Mouse (Mus musculus) kidney, postnatal 0 days (tissue): ENCODE results near the gene Sdr39u1. TPM values are rescaled to one million over a fixed set of nuclear protein-coding genes. Genes with fewer than 3 reads are reported as not detected.

Experiments used
- ATAC-seq: fragments of 200-750 bp; cut with Nextera tagmentation; replicated peaks from 2 replicates; pipeline ENCODE4 v1.8.0; 2017; ENCODE audit warnings: low read depth, moderate number of reproducible peaks, moderate TSS enrichment, moderate library complexity; ENCODE audit not compliant: low FRiP score
- DNase-seq: peaks from one replicate; pipeline ENCODE4 v3.0.0-alpha.2; 2016; ENCODE audit warnings: low spot score
- H3K27ac ChIP-seq: fragments of 300-500 bp; sonication (generic); 2 replicates; pipeline ENCODE4 v1.5.1; 2014; ENCODE audit warnings: mild to moderate bottlenecking
- H3K27me3 ChIP-seq: fragments of 300-500 bp; sonication (generic); 2 replicates; pipeline ENCODE4 v1.6.1; 2014; ENCODE audit warnings: low read length, mixed read lengths; ENCODE audit not compliant: insufficient read depth
- H3K36me3 ChIP-seq: fragments of 300-500 bp; sonication (generic); 2 replicates; pipeline ENCODE4 v1.6.1; 2014; ENCODE audit warnings: low read length, mixed read lengths; ENCODE audit not compliant: insufficient read depth
- H3K4me1 ChIP-seq: fragments of 300-500 bp; sonication (generic); replicated peaks from 2 replicates; pipeline ENCODE4 v1.6.1; 2014; ENCODE audit warnings: antibody characterized with exemption, low read length, mixed read lengths; ENCODE audit not compliant: insufficient read depth
- H3K4me2 ChIP-seq: fragments of 300-500 bp; sonication (generic); 2 replicates; pipeline ENCODE4 v1.6.1; 2014; ENCODE audit warnings: mild to moderate bottlenecking, low read length, moderate library complexity, mixed read lengths
- H3K4me3 ChIP-seq: fragments of 300-500 bp; sonication (generic); replicated peaks from 2 replicates; pipeline ENCODE4 v1.5.1; 2014; ENCODE audit warnings: low read depth, low read length
- H3K9ac ChIP-seq: fragments of 300-500 bp; sonication (generic); 2 replicates; pipeline ENCODE4 v1.6.1; 2014; ENCODE audit warnings: low read depth, low read length
- H3K9me3 ChIP-seq: fragments of 300-500 bp; sonication (generic); replicated peaks from 2 replicates; pipeline ENCODE4 v1.6.1; 2016; ENCODE audit warnings: low read length, inconsistent platforms, mixed read lengths
- CTCF ChIP-seq: IDR thresholded peaks from 2 replicates; pipeline ENCODE4 v1.5.1; 2016; ENCODE audit warnings: antibody characterized with exemption, low read depth, mild to moderate bottlenecking, moderate library complexity
- WGBS: fragments of 180-500 bp; shearing (Covaris S2); extraction: QIAGEN DNeasy Blood & Tissue Kit; methylation state at CpG from one replicate; pipeline ENCODE4 v1.1.7; 2014; 5-methylcytosine and 5-hydroxymethylcytosine counted together
- polyA plus RNA-seq: library from polyadenylated mRNA; unstranded; fragments of >200 nt; fragmentation: Nextera tagmentation; extraction: Ambion mirVana; gene quantifications from 2 replicates; pipeline ENCODE4 v1.2.1, GENCODE M21; 2015

Gene Sdr39u1
- polyA plus RNA-seq, 1 experiment from 2014 or later, result 85.3 TPM

GRCm38 (mm10) chr14:55884713-55885113, 15.4 kb downstream of the Sdr39u1 start, which contains the start of gene Khnyn:
Khnyn (plus strand) TSS chr14:55884947.
- Histone ChIP-seq H3K4me3 (peak within 1 kb of the TSS; percentile 73), H3K9me3 (no peaks in the 10 kb centered on the region), H3K27me3 (no peaks in the 10 kb centered on the region), H3K4me2 (peak within 1 kb of the TSS; percentile 61), H3K36me3 (peaks cover 25% of the 10 kb centered on the region), H3K9ac (peak within 1 kb of the TSS; percentile 87), H3K4me1 (peaks cover 19% of the 10 kb centered on the region), H3K27ac (peak within 1 kb of the TSS; percentile 95)
- DNase-seq, result peak; percentile 98
- under 1% methylated on average over 23 of the region's 30 CpGs for WGBS
- ATAC-seq, result peak; percentile 93
- TF ChIP-seq CTCF, result no peak

DNA sequence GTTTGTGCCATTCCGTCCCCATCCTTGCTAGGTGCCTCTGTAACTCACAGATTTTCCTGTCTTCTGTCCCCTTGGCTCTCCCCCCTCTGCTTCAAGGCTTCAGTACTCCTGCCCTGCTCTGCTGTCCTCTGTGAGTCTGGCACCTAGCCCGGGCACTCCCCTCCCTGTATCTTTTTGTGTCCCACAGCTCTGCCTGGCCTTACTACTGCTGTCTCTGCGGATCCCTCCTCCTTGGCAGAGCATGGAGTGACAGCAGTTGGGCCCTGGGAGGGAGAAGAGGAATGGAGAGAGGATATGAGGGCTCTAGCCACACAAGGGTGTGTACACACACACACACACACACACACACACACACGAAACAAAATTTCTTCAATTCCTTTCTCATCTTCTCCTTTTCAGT, 15.9 kb downstream of the Sdr39u1 start, which contains the start of gene Cbln3:
Gene Cbln3, minus strand, starts transcription at position 227 of the 400 bp plus-strand sequence.
- Histone ChIP-seq H3K4me1 (peaks cover 19% of the 10 kb centered on the region), H3K27me3 (no peaks in the 10 kb centered on the region), H3K4me3 (peak within 1 kb of the TSS; percentile 73), H3K9ac (peak within 1 kb of the TSS; percentile 87), H3K36me3 (peaks cover 21% of the 10 kb centered on the region), H3K27ac (peak within 1 kb of the TSS; percentile 95), H3K9me3 (no peaks in the 10 kb centered on the region), H3K4me2 (peak within 1 kb of the TSS; percentile 61)
- no peak for TF ChIP-seq CTCF
- DNase-seq (peak; percentile 40), ATAC-seq (peak; percentile 15; the same call in 1 of the 2 replicates)
- WGBS, result 35% methylated on average over 4 of the region's 4 CpGs

DNA sequence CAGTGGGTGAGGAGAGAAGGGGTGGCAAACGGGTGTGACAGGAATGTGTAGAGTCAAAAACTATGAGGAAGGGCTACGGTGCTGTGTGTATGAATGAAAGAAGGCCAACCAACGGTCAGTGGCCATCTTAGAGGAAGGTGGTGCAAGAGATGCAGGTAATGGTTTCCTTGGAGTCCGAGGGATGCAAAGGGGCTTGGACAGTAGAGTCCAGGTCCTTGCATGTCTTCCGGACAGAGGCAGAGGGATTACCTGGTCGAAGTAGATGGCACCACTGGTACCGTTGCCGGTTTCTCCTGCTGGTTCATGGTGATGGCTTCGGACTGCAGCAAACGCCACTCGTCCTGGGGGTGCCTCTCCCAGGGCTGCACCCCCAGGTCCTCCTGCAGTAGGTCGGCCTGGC, 16.4 kb downstream of the Sdr39u1 start:
- no peaks in the 10 kb centered on the region for H3K27me3 ChIP-seq
- H3K9ac ChIP-seq, result no peak overlapping the region
- DNase-seq (no peak), ATAC-seq (no peak)
- H3K36me3 ChIP-seq, result peaks cover 16% of the 10 kb centered on the region
- H3K4me2 ChIP-seq, result 0 out of 2 replicates have a peak overlapping the region, but pooled peaks have one; percentile 15
- peak overlapping the region; percentile 95 for H3K27ac ChIP-seq
- TF ChIP-seq CTCF, result no peak
- H3K4me3 ChIP-seq, result no peak overlapping the region
- no peaks in the 10 kb centered on the region for H3K9me3 ChIP-seq
- peaks cover 20% of the 10 kb centered on the region for H3K4me1 ChIP-seq
- 91% methylated on average over 12 of the region's 12 CpGs for WGBS

- TF ChIP-seq CTCF, result no peak
- Histone ChIP-seq H3K27ac (no peak overlapping the region), H3K36me3 (peaks cover 12% of the 10 kb centered on the region), H3K4me3 (no peak overlapping the region), H3K27me3 (no peaks in the 10 kb centered on the region), H3K9me3 (no peaks in the 10 kb centered on the region), H3K4me2 (no peak overlapping the region), H3K4me1 (peaks cover 22% of the 10 kb centered on the region), H3K9ac (no peak overlapping the region)
- ATAC-seq (no peak), DNase-seq (no peak)
- 93% methylated on average over 13 of the region's 13 CpGs for WGBS
Observed at GRCm38 (mm10) chr14:55883149-55883661, 16.9 kb downstream of the Sdr39u1 start.

DNA sequence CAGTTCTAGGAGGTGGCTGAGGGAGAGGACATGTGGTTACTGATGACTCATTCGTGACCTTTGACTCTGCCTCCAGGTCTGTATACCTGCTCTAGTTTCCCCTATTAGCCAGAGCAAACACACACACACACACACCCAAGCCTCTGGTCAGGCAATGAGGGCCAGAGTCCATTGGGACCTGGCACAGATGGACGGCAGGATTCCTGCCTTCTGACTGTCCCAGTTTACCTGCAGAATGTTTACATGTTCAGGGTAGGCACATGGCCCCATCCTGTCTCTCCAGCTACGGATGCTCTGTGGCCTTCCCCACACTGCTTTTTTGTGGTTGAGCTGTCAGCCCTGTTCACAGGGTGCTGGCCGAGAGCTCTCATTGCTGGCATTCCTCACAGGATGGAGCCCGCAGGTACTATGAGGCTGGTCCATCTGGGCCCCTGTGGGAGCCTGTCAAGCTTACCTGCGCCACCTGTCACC, 17.9 kb downstream of the Sdr39u1 start:
- Histone ChIP-seq H3K4me3 (no peak overlapping the region), H3K4me2 (no peak overlapping the region), H3K27ac (no peak overlapping the region), H3K36me3 (peaks cover 2% of the 10 kb centered on the region; the same call in 1 of the 2 replicates), H3K27me3 (no peaks in the 10 kb centered on the region), H3K4me1 (peaks cover 22% of the 10 kb centered on the region), H3K9me3 (no peaks in the 10 kb centered on the region), H3K9ac (no peak overlapping the region)
- TF ChIP-seq CTCF, result no peak
- WGBS, result 63% methylated on average over 6 of the region's 6 CpGs
- DNase-seq (no peak), ATAC-seq (peak; percentile 34)

DNA sequence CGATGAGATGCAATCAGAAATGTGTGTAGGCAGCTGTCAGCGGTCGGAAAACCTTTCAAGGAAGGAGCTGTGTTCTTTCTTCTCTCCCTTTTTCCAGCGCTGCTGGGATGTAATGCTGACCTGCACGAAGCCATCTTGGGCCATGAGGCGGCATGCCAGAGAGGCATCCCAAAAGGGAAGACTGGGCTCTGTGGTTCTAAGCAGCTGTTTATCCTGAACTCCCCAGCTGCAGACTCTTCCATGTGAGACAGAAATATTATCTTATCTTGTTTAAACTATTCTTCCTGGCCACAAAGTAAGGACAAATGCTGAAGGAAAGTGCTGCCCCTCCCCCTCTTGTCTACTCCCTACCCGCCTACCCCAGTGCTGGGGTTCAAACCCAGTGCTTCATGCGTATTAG, 19.1 kb downstream of the Sdr39u1 start:
- DNase-seq, result no peak
- peaks cover 13% of the 10 kb centered on the region for H3K4me1 ChIP-seq
- H3K9ac ChIP-seq, result no peak overlapping the region
- no peaks in the 10 kb centered on the region for H3K9me3 ChIP-seq
- ATAC-seq, result no peak
- no peak for TF ChIP-seq CTCF
- 75% methylated on average over 8 of the region's 8 CpGs for WGBS
- no peaks in the 10 kb centered on the region for H3K36me3 ChIP-seq
- H3K4me2 ChIP-seq, result no peak overlapping the region
- no peak overlapping the region for H3K4me3 ChIP-seq
- no peaks in the 10 kb centered on the region for H3K27me3 ChIP-seq
- no peak overlapping the region for H3K27ac ChIP-seq
